Mouse (Mus musculus) mesoderm, embryonic 11.5 days (tissue): ENCODE results near the gene Lbhd1.
"Not testable (repeated sequence)": the region's sequence is repeated elsewhere in the genome, so short reads cannot be mapped to it uniquely, and the experiment has no call there.

Experiments used
- DNase-seq: peaks from one replicate; pipeline ENCODE4 v3.0.0-alpha.2; 2012; ENCODE audit warnings: low read depth, low spot score

Lbhd1 gene

GRCm38 (mm10) chr19:8883616-8884015 lies at the start of gene Lbhd1, which contains the start of gene Gm49403:
Gene Lbhd1 (plus strand): TSS chr19:8883732.
Gene Gm49403 (plus strand): TSS chr19:8883930.
- no peak for DNase-seq

DNA sequence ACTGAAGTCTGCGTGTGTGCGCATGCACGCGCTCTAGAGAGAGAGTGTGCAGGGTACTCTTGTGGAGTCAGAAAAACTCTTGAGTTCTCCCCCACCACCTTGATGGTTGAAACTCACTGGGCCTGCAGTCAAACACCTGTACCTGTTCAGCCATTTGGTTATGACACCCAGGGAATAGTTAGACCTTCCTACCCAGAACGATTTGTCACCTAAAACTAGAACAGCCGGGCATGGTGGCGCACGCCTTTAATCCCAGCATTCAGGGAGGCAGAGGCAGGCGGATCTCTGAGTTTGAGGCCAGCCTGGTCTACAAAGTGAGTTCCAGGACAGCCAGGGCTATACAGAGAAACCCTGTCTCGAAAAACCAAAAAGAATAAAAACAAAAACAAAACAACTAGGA lies 47.2 kb upstream of the Lbhd1 start:
- not testable (repeated sequence) for DNase-seq

DNA sequence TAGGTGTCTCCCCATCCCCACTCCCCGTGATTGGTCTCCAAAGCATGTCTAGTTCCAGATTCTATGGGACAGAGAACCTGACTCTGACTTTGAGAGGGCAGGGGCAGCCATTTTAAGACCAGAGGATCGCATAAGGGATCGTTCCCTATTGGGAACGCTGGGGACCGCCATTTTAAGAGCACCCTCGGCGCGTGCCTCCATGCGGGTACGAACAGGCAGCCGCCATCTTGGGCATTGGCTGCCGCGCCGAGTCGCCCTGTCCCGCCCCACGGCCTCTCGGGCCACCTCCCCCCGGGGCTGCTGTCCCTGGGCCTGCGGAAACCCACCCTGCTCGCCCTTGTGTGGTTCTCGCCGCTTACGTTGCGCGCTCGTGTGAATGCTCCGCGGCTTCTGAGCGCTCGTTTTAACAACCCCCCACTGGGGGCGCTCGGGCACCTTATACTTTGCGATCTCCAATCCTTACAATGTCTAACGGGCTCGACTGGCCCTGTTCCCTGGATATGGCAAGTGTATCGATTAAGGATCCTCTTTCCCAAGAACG lies 46.2 kb upstream of the Lbhd1 start, which contains the start of gene Bscl2:
TSS of gene Bscl2 (plus strand) at position 217 of the 541 bp plus-strand sequence.
- DNase-seq: peak; percentile 86

GRCm38 (mm10) chr19:8838041-8838730 lies 45.3 kb upstream of the Lbhd1 start:
- no peak for DNase-seq

GRCm38 (mm10) chr19:8839103-8839907 lies 44.2 kb upstream of the Lbhd1 start, which contains the start of gene Gng3:
Gene Gng3 (minus strand): TSS chr19:8839194.
- DNase-seq: peak; percentile 69

DNA sequence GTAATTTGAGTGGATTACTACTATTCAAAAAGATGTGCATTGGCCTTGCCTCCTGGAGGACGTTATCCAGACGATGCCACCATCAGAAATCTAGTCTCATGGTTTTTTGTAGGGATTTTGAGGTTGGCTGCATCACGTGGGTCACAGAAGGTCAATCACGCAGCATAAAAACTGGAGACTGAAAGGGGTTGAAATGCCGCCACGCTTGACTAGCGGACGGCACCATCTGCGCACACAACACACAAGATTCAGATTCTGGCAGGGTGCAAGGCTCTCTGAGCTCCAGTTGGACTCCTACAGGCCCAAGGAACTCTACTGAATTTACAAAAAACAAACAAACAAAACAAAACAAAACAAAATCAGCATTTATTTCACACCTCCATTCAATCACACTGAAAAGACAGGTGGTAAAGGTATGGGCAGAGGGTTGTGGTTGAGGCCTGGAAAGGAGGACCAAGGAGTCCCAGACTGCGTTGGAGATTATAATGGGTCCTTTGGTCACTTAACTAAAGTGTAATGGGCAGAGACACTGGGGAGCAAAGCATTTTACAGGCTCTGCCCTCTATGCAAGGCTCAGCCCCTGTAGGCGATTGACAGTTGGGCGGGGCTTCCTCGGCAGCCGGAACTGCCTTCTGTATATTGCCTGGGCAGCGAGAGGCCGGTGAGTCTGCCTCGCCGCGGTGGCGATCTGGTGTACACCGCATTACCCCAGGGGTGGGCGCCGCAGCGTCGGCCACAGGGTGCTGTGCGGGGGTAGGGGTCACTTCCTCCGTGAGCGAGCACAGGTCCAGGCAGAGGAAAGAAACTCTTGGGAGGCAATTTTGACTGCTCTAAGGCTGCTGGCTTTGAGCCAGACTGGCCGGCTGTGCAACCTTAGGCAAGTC lies 43.4 kb upstream of the Lbhd1 start:
- DNase-seq: peak; percentile 62

GRCm38 (mm10) chr19:8841012-8841411 lies 42.5 kb upstream of the Lbhd1 start:
- no peak for DNase-seq

DNA sequence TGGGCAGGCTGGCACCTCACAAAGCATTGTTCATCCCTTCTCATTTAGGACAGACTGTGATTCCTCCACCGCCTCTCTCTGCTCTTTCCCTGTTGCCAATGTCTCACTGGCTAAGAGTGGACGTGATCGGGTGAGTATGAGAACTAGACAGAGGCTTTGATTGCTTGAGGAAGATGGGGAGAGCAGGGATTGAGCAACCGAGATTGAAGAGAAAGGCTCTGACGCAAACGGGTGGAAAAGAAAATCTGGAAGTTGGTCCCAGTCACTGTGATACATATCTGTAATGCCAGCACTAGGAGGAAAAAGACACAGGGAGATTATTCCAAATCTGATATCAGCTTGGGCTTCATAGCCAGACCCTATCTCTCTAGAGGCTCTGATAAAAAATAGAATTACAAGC lies 40.6 kb upstream of the Lbhd1 start:
- DNase-seq: no peak

DNA sequence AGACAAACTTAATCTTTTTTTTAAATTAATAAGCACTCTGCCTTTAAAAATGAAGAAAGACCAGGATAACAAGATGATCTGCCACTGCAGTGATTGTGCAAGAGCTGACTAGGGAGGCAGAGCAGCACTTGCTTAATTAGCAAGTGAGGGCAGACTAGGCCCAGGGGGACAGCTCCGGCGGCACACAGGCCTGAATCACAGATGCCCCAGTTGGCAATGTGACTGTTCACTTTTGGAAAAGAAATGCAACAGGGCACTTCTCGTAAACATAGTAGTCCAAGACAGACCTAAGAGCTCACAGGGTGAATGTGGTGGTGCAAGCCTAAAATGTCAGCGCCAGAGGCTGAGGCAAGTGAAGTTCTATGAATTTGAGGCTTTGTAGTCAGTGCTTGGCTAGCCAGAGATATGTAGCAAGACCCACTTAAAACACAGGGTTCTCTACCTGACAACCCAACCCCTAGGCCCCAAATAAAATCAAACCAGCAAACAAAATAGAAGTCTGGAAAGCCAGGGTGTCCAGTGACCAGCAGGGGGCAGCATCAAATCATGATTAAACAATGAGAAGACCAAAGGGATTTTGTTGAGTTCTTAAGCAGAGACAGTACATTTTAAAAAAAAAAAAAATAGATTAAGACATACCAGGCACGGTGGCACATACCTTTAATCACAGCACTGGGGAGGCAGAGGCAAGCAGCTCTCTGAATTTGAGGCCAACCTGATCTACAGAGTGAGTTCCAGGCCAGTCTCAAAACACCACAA lies 39.0 kb upstream of the Lbhd1 start:
- peak; percentile 79 for DNase-seq

DNA sequence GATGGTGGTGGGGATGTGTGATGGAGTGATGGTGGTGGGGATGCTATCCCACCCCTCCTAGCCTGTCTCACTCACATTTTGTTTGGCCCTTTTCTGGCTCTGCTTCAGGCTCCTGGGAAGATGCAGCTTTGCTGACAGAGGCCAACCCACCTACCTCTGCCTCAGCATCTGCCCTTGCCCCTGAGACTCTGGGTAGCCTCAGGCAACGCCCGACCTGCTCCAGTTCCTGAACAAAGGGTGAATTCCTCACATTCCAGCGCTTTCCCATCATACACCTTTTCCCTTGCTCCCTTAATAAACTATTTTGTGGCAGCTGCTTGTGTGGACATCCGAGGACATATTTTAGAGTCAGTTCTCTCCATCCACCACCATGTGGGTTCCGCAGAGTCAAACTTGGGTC lies 35.2 kb upstream of the Lbhd1 start:
- no peak for DNase-seq

- DNase-seq: peak; percentile 66
These were observed 33.1 kb upstream of the Lbhd1 start, which contains the start of gene Lrrn4cl for GRCm38 (mm10) chr19:8850402-8850901. Gene Lrrn4cl (plus strand): TSS chr19:8850768.

DNA sequence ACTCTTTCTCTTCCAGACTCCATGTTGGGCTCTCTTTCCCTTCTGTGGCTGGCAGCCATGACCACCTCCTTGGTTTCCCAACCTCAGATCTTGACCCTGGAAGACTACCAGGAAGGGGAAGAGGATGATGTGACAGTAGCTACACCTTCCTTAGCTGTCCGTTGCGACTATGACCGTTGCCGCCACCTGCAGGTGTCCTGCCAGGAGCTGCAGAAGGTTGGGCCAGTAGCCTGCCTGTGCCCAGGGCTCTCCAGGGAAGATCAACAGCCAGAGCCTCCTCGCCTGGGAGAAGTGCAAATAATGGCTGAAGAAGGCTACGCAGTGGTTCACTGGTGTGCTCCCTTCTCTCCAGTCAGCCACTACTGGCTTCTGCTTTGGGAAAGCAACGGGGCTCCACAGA lies 31.9 kb upstream of the Lbhd1 start:
- no peak for DNase-seq

- DNase-seq: no peak
These were observed 31.1 kb upstream of the Lbhd1 start for GRCm38 (mm10) chr19:8852236-8852928.

DNA sequence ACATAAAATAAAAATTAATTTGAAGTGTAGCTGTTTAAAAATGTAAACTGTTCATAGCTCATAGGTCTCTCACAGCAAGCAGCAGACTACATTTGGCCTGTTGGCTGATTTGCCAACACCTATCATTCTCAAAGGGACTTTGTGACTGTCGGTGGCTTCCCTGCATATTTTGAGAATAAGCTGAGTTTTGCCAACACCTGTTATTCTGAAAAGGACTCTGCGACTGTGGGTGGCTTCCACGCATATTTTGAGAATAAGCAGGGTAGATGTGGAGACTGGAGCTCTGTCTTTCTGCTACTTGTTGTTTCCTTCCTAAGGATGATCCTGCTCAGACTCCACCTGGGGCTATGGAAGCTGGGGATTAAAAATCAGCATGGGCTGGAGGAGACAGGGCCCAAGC lies 30.4 kb upstream of the Lbhd1 start:
- no peak for DNase-seq

DNA sequence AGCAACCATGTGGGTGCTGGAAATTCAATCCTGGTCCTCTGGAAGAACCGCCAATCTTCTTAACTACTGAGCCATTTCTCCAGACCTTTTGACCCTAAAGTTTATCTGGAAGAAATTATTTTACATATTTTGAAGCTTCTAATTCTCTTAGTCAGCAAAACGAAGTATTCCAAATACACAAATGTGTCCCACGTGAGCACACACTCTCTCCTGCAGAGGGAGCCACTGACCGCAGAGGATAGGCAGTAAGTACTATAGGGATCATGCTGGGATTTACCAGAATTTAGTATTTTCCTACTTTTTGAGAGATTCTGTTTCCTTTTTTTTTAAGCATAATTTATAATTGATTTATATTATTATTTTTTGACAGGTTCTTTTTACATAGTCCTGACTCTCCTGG lies 25.8 kb upstream of the Lbhd1 start:
- no peak for DNase-seq

GRCm38 (mm10) chr19:8859018-8859417 lies 24.5 kb upstream of the Lbhd1 start:
- DNase-seq: no peak

- DNase-seq: no peak
These were observed 19.3 kb upstream of the Lbhd1 start for GRCm38 (mm10) chr19:8864265-8864664.

GRCm38 (mm10) chr19:8870381-8870780 lies 13.2 kb upstream of the Lbhd1 start:
- not testable (repeated sequence) for DNase-seq

DNA sequence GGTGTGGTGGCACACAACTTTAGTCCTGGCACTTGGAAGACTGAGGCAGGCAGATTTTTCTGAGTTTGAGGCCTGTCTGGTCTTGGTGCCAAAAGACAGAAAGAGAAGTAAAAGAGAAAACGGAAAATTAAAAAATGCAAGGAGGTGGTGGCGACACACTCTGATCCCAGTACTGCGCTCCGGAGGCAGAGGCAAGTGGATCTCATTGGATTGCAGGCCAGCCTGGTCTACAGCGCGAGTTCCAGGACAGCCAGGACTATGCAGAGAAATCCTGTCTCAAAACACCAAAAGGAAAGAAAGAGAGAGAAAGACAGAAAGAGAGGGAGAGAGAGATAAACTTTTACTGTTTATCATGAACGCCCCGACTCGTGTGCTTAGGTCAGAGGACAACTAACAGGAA lies 12.7 kb upstream of the Lbhd1 start:
- no peak for DNase-seq
